Mouse (Mus musculus) B cell, adult 2 months (primary cell): Measurements from ENCODE around the gene Zmynd11.

Source experiments
- DNase-seq, 2 experiments: peaks; one replicate each; pipeline ENCODE4 v3.0.0; 2022

Zmynd11 gene

DNA sequence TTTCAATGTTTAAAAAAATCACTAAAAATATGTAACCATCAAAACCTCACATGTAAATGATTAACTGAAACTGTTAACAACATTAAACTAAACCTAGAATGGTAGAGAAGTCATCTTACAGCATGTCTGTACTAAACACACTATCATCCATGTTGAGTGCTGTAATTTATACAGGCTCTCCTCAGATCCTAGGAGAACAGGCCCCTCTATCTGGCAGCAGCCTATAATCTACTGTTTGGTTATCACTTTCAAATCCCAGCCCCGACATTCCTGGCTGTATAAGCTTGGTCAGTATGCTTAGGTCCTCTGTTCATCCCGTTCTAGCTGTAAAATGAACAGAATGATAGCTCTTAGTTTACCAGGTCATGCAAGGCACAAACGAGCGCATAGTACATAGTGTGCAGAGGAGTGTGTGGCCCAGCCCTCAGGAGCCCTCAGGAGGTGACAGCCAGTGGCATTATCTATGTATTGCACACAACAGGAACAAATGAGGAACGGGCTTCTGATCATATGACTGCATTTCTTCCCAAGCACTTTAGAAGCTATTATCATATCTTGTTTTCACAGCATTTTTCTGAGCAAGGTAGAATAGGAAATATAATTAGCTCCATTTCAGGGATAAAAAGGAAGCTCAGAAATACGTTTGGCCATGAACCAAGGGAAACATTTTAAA, 51.5 kb downstream of the Zmynd11 start:
- no peak for DNase-seq

DNA sequence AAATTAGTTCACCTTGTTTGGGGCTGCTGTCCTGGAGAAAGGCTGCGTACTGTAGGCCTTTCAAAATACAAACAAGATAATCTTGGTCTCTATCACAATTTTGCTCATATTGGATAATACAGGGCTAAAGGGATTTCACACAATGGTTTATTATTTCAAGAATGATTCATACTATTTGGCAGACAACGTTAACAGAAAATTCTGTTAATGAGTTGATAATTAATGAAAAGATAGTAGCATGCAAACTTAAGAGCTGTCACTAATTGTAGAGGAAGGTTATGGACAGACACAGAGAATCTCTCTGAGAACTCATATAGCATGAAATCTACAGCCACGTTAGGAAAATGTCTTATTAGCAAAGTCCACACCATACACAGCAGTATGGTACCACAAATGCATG, 52.2 kb downstream of the Zmynd11 start:
- no peak for DNase-seq

GRCm38 (mm10) chr13:9712409-9712808, 52.7 kb downstream of the Zmynd11 start:
- no peak for DNase-seq

DNA sequence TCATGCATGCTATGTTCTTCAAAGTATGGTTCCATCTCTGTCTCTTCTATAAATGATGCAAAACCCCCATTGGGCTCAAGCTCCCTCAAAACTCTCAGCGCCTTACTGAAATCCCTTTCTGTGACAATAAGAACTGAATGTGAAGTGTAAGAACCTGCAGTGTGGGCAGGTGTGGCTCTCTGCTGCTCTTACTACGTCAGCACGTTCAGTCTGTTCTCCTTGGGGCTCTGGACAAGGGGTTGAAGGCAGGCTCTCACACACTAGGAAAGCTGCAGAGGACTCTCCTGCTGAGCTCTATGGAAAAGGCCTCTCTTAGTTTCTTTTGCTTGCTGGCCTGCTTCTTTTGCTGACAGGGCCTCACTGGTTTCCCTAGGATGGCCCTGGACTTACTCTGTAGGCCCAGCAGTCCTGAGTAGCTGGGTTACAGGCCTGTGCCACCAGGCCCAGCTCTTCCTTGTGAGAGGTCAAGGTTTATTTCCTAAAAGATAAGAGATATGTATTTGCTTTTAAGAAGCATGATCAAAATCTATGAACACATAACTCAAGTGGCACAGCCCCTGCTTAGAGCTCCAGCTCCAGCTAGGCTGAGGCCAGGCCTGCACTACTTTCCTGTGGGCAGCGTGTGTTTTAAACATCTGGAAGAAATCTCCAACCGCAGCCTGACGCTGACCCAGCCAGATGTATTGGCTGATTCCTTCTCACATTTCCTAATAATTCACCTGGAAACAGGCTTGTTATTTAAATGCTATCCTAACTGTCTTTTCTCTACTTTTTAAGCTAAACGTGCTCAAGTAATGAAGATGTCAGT, 56.5 kb downstream of the Zmynd11 start:
- no peak for DNase-seq

DNA sequence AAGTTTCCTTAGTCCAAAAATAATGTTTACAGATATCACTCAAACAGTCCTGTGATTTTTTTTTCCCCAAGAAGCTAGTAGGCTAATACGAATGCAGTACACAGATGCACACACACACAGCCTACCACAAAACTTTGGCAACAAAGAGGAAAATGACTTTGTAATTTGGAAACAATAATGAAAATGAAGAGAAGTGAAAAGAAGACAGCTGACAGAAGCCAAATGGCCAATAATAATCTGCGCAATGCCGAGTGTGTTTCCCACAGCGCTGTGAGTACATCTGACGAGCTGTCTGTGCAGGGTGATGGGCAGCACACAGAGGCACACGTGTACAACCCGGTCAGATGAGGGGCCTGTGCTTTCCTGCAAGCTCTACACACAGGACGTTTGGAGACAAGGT, 58.4 kb downstream of the Zmynd11 start:
- DNase-seq = no peak

DNA sequence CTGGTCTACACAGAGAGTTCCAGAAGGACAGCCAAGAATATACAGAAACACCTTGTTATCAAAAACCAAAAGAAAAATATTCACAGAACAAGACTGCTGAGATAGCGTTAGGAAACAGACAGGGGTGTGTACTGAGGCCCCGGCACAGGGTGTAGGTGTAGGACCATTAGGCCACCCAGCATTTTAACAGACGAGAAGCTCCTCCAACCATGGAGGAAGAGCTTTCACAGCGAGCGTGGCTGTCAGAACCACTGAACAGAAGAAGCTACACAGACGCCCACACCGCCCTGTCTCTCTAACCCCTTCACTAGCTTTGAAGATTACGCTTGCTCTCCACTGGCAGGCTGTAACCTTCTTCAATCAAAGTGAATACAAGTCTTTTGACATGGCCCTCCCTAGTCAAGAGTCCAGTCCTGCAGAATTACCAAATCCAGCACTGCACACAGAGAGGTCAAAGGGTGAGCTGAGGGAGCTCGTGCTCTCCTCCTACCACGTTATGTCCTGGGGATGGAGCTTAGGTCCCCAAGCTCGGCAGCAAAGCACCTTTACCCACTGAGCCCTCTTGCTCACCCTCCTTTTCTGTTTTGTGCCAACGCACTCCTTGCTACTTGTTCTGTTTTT, 62.4 kb downstream of the Zmynd11 start:
- DNase-seq = no peak

- no peak for DNase-seq
These were observed 67.8 kb downstream of the Zmynd11 start for GRCm38 (mm10) chr13:9697340-9697739.

GRCm38 (mm10) chr13:9695809-9696208, 69.3 kb downstream of the Zmynd11 start:
- no peak for DNase-seq

DNA sequence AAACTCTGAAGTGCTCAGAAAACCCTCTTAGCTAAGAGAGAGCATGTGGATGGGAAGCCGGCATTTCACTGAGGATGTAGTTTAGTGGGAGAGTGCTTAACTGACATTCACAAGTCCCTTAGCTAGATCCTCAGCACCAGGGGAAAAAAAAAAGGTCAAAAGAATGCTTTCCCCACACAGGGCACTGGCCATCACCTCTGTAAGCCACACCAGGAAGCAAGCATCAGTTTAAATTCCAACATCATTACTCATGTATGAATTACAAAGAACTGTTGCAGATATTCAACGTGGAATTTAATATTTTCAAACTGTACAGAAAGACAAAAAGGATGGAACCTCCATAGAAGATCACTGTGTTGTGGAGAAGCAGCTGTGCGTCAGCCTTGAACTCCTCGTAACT, 69.7 kb downstream of the Zmynd11 start:
- DNase-seq = no peak

- DNase-seq = no peak
These were observed 70.5 kb downstream of the Zmynd11 start for GRCm38 (mm10) chr13:9694651-9695050.

DNA sequence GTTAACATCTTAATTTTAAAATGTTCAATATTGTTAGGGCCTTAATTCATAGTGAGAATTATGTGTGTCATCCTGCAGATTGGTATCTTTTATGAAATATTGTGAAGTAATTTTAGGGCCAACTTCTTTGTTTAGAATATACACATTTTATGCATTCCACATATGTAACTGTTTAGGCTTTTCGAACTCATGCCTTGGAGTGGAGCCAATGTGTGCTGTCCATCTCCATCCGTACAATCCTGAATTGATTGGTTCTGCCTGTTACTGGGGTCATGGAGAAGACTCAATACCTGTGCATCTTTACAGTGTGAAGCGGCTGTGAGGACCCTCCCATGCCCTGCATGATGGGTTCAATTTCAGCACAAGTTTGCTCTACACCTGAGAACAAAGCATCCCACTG, 72.3 kb downstream of the Zmynd11 start:
- DNase-seq = no peak

GRCm38 (mm10) chr13:9689366-9689765, 75.8 kb downstream of the Zmynd11 start:
- no peak for DNase-seq

DNA sequence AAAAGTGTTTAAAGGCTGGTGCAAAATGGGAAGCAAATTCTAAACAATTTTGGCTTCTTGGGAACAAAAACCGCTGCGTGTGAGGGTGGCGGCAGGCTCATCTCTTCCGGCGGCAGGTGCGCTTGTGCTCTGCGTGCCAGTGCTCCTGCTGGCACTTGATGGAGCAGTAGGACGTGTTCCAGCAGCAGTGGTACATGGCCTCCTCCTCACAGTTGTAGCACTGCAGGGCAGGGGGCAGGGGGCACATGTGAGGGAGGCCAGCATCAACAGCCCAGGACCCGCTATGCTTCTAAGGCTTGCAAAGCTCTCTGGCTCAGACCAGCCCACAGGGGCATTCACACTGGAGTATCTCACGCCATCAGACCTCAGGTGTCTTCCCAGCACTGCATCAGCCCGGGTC, 78.4 kb downstream of the Zmynd11 start:
- DNase-seq = no peak

GRCm38 (mm10) chr13:9686261-9686660, 78.9 kb downstream of the Zmynd11 start:
- no peak for DNase-seq

DNA sequence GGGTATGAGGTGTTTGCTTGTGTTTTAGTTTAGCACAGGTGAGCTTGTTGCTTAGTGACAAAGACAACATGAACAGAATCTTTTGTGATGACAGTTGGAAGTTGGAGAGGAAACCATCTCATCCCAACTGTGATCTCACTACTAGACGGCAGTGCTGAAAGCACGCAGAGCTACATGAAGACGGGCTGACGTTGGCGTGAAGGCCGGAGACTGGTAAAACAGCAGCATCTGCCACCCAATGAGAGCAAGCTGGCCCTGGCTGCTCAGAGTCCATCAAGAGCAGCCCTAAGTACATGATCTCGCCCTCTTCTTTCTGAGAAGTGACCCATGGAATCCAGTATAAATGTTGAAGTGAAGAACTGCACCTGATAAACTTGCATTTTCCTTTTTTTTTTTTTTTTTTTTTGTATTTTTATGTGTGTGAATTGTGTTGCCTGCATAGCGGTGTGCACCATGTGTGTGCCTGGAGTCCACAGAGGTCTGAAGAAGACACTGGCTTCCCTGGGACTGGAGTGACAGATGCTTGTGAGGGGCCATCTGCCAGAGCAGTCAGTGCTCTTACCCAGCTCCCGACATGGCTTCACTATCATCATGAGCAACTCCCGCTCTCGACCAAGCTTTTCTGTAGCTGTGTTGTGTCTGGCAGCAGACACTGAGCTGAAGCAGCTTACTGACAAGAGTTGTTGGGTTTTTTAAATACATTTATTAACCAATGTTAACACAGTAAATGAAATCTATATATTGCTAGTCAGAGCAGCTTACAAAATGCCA, 80.8 kb downstream of the Zmynd11 start:
- no peak for DNase-seq

DNA sequence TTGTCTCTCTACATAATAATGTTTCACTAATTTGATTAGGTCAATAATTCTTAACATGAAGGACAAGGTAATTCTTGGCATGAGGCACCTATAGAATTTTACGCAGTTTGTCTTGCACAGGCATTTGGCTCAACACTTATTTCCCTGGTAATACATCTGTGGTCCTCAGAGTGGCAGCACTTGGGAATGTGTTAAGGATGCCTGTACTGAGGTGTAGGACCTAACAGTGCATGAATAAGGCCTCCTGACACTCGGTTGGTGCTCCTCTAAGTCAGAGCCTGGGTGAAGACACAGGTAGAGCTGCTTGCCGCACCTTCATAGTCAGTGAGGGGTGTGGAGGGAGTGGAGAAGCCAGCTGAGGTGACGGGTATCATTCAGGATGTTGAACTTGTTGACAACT, 81.8 kb downstream of the Zmynd11 start:
- no peak for DNase-seq

GRCm38 (mm10) chr13:9681492-9681891, 83.6 kb downstream of the Zmynd11 start:
- no peak for DNase-seq

- no peak for DNase-seq
These were observed 91.0 kb downstream of the Zmynd11 start for GRCm38 (mm10) chr13:9674126-9674525.

- DNase-seq = no peak
These were observed 95.9 kb downstream of the Zmynd11 start for GRCm38 (mm10) chr13:9669246-9669645.

DNA sequence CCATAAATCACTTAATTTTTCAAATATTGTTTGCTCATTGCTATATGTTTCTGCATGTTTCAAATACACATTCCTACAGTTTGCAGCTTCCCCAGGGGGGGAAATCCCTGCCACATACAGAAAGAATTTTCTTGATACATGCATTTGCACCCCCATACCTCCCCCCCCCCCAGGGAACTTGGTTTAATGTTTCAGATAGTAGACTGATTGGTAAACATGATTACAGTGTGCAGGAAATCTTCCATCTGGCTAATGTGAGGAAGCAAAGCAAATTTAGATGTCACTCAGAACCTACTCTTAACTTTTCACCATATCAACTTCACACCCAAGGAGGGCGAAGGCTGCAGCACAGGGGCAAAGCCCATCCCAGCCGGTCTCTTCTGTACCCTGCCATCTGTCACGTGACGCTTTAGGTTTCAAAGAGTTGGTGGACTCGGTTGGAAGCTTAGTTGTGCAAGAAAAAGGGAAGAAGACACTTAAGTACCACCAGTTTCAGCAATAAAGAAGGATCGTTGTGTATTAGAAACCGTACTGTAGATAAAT, 97.1 kb downstream of the Zmynd11 start:
- no peak for DNase-seq

DNA sequence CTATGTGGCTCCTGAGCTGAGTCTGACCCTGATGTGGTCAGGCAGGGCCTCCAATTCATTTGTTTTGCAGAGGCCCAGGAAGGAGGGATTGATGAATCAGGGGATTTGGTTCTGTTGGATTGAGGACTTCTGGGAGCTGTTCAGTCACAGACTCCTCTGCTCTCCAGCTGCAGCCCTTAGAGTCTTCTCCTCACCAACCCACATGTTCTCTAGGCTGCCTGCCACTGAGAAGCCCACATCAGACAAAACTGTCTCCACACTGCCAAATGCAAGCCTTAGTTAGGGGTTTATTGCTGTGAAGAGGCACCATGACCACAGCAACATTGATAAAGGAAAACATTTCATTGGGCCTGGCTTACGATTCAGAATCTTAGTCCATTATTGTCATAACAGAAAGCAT, 101.5 kb downstream of the Zmynd11 start:
- DNase-seq = no peak

GRCm38 (mm10) chr13:9660711-9661110, 104.4 kb downstream of the Zmynd11 start:
- DNase-seq = no peak

GRCm38 (mm10) chr13:9656613-9657012, 108.5 kb downstream of the Zmynd11 start:
- DNase-seq = no peak
